Mouse (Mus musculus): Measurements from ENCODE around the gene Borcs5.
"Not testable (repeated sequence)": the region's sequence is repeated elsewhere in the genome, so short reads cannot be mapped to it uniquely, and the experiment has no call there.

Borcs5 gene

DNA sequence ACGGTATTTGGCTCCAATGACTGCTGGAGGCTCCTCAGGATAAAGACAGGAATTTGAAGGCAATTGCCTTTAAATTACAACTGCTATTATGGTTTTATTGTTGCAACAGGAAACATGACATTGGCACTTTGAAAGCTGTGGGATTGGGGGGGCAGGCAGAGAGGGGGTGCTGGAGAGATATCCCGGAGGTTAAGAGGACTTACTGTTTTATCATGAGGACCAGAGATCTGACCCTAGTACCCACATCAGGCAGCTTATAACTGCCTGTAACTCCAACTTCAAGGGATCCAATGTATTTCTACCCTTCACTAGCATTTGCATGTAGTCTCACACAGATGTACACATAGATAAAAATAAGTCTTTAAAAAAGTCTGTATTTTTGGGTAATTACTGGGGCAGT is 29.2 kb downstream of the Borcs5 start:
- intact Hi-C loops (cut with DNase I), result loop anchor here (10.0 kb wide), 1 partner anchor 46 kb away; no protein-coding TSS in a partner anchor

DNA sequence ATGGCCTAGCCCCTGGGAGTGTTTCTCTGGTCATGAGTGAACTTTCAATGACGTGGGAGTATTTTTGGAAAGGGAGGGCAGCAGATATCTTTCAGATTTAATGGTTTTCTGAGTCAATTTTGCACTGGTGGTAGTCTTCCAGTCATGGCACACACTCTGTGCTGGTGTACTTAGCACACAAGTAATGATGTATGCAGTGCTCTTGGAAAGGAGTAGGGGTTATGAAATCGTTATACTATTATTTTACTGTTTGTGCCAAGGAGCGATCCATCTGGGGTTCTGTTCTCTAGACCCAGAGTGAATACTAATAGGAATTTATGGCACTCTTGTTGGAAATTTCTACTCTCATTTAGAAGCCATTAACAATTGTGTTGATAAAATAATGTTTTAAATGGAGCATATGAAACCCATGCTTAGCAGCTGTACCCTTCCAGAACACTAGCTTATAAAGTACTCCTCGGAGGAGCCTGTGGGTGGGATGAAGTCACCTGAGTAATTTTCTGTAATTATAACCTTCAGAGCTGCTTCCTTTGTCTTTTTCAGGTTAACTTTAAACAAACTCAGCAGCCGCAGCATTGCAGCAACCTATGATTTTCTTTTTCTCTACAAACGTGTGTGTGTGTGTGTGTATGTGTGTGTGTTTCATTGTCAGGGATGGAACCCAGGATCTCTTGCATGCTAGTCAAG is 30.0 kb downstream of the Borcs5 start:
- intact Hi-C loops (cut with DNase I), result loop anchor here (10.0 kb wide), 1 partner anchor 45 kb away; no protein-coding TSS in a partner anchor

DNA sequence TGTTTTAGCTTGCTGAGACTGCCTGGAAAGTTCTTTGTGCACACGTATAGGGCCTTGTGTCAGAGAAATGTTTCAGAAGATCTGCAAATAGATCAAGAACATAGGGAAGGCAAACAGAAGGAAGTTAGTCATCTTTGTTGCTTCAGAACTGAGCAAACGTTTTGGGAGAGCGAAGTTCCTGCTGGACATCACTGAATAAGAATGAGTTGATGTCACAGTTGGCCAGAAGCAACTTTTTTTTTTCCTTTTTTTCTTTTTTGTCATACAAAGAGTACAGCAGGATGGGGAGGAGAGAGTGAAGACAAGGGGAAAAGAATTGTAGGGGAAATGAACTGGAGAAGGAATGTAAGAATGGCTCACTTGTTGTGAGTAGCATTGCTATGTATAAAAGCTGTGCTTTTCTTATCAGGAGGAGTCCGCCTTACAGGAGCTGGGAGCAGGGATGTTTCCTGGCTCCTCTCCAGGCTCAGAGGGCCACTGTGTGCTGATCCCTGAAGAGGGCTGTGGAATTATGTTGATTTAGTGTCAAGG is 31.6 kb downstream of the Borcs5 start:
- intact Hi-C loops (cut with DNase I), result no loop called here

DNA sequence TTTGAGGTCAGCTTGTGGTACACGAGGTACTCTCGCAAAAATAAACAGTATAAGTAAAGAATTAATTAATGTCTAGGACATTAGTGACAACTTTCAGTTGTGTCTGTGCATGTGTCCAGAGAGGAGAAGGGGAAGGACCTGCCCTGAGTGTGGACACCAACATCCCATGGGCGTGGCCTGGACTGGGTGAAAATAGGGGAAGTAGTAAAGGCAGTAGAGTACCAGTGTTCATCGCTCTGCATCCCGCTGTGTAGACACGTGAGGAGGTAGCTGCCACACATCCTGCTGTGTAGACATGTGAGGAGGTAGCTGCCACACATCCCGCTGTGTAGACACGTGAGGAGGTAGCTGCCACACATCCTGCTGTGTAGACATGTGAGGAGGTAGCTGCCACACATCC is 34.4 kb downstream of the Borcs5 start:
- intact Hi-C loops (cut with DNase I), result not testable (repeated sequence)

DNA sequence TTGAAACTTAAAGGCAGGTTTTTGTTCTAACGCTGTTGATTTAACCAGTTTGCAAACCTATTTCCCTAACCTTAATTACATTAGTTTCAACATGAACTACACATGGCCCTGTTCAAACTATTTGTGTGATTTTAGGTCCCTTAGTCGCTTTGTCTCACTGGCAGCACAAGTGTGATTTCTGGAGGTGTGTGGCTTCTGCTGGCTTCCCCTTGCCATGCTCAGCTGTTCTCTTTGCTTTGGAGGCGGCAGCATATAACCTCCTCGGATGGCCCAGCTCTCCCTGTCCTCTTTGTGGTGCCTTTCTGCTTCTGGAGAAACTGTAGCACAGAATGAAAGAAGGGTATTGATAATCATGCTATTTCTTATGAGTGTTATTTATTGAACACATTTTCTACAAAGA is 38.2 kb downstream of the Borcs5 start:
- intact Hi-C loops (cut with DNase I), result no loop called here

DNA sequence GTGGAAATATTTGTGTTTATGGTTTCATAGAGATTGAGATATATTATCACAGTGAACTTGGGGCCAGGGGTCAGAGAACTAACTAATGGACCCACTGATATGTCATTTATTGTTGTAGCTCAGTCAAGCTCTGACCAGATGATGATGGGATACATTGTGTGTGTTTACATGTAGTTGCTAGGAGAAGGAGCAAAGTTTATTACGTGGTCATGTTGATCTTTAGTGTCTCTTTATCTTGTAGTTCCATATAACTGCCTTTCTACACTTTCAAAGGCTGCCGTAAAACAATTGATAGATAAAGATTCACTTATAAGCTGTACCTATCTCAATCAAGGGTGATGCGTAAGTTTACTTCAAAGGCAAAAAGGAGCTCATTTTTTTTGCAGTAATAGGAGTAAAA is 38.7 kb downstream of the Borcs5 start:
- intact Hi-C loops (cut with DNase I), result no loop called here

DNA sequence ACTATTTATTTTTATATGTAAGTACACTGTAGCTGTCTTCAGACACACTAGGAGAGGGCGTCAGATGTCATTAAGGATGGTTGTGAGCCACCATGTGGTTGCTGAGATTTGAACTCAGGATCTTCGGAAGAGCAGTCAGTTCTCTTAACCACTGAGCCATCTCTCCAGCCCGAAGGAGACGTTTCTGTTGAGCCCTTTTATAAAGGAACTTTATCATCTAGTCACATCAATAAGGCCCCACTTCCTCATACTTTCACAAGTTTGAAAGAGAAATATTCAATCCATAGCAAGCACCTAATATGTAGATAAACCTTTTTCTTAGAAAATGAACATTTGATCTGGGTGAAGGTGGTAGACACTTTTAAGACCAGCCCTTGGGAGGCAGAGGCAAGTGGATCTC is 40.0 kb downstream of the Borcs5 start:
- intact Hi-C loops (cut with DNase I), result not testable (repeated sequence)

DNA sequence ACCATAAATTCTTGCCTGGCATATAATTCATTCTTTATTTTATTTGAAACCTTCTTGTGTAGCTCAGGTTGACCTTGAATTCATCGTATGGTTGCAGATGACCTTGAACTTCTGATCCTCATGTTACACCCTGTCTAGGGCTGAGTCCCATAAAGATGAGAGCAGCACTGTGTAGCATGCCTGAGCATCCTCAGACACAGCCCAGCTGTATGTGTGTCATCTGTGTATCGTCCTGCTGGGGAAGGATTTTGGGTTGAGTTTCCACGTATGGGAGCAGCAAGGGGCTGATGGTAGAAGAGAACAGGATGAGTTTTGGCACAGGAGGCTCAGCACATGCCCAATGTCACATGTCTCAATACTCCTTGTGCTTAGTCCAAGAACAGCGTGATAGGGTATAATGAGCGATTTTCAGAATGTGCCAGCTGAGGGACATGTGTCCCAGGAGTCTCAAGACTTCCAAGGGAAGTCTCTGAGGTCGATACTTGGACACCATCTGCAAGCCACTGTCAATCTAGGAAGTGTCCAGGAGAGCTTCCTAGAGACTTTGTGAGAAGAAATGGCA is 45.1 kb downstream of the Borcs5 start:
- intact Hi-C loops (cut with DNase I), result no loop called here

DNA sequence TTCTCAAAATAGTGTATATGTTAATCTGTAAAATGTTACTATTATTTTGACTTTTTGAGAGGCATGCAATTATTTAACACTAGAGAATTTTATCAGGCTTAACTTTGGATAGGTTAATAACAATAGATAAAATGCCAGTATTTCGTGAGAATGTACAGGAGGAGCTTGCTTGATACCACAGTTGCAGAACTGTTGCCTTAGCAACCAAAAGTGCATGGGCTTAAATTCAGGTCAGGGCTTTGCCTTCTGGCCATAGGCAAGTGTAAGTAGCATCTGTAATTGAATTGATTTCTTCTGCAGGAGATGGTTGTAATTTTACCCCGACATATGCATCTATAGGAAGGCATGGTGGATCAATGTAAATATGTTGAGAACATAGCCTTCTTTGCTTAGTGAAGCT is 45.7 kb downstream of the Borcs5 start:
- intact Hi-C loops (cut with DNase I), result no loop called here

DNA sequence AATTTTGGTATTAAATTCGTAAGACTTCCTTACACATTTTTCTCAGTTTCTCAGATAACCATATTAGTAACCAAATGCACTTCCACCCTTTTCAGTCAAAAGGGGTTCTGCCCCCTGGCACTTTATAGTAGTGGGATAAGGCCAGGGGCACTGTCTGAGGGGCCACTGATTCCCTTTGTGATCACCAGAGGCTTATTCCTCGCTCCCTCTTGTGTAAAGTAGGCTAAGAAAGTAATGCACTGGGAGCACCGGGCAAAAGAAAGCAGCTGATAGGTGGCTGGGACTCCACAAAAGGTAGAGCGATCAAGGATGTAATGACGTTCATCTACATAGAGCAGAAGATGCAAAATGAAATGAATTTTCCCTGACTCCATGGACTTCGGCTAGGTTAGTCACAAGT is 46.2 kb downstream of the Borcs5 start:
- intact Hi-C loops (cut with DNase I), result no loop called here

DNA sequence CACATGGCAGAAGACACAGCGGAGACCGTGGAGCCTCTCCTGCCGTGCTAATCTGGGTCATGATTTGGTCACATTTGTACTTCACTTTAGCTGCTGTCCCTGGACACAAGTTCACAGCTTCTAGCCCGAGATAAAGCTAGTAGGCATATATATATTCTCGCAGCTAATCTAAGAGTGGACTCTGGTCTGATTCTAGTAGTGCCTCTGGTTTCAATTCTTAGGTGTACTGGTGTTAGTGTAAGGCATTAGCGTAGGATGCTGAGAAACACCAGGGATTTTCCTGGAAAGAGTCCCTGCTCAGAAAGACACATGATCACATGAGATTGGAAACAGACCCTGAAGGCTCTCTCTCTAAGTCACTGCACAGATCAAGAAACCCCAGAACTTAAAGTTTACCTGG is 55.2 kb downstream of the Borcs5 start:
- intact Hi-C loops (cut with DNase I), result no loop called here

DNA sequence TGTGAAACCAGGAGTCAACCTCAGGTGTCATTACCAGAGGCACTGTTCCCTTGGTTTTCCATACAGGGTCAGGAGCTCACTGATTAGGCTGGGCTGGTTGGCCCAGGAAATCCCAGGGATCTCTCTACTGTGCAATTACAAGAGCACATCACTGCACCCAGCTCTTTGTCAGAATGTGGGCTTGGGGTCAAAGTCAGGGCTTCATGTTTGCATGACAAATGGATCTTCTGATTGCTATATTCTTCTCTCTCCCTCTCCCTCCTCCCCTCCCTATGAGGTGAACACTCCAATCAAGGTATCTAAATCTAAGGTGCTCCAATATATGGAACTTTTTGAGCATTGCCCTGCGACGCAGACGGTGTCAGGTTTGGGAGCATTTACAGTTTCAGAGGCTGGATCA is 55.7 kb downstream of the Borcs5 start:
- intact Hi-C loops (cut with DNase I), result no loop called here

DNA sequence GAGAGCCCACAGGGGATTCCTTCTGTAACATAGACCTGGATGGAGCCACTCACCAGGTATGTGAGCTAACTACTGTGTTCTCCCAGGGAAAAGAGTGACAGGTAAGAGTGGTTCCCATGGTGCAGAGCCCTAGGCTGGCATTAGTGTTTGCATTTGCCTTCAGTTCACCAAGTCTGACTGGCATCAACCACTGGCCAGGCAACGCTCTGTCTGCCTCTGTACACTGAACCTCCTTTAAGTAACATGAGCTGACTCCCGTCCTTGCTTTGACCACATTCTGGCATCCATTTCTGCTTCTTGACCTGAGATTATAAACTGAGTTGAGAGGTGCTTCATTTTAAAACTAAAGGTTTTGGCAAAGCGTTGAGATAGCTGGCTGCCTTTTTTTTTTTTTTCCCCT is 56.3 kb downstream of the Borcs5 start:
- intact Hi-C loops (cut with DNase I), result no loop called here

DNA sequence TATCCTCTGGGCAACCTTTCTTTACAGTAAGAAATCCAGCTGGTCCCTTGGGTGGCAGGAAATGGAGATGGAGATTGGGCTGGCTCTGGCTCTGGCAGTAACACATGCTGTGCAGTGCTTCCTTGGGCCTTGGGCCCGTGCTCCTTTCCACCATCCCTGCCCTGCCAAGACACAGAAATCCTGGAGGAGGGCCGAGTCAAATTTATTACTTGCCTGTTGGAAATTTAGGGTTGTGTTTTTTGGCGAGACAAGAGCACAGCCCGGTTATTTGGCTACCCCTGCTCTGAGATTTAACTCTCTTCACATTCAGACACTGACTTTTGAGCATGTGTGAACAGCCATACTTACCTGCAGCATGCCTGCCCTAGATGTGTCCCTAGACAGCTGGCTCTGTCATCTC is 56.8 kb downstream of the Borcs5 start:
- intact Hi-C loops (cut with DNase I), result no loop called here

DNA sequence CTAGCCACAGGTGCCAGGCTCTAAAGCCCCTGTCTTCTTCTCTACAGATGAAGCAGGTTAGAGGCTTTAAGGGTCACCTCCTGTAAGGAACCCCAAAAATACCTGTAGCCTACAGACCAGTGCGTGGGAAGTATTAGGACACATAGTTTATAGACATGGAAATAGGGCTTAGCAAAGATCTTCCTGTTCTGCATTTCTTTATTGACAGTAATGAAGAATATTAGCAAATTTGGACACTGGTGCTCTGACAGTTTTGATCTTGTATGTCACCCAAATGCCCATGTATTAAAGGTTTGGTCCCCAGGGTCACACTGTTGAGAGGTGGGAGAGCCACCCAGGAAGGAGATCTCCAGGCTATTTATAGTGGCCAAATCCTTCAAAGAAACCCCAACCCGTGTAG is 57.2 kb downstream of the Borcs5 start:
- intact Hi-C loops (cut with DNase I), result no loop called here

DNA sequence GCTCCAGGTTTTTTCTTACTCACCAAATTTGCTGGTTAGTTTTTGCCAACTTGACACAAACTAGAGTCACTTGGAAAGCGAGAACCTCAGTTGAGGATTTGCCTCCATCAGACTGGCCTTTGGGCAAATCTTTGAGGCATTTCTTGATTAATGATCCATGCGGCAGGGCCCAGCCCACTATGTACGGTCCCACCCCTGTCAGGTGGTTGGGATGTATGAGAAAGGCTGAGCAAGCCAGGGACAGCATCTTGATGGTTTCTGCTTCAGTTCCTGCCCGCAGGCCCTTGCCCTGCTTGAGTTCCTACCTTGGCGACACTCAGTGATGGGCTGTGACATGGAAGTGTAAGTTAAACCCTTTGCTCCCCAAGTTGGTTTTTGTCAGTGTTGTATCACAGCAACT is 58.9 kb downstream of the Borcs5 start:
- intact Hi-C loops (cut with DNase I), result no loop called here

DNA sequence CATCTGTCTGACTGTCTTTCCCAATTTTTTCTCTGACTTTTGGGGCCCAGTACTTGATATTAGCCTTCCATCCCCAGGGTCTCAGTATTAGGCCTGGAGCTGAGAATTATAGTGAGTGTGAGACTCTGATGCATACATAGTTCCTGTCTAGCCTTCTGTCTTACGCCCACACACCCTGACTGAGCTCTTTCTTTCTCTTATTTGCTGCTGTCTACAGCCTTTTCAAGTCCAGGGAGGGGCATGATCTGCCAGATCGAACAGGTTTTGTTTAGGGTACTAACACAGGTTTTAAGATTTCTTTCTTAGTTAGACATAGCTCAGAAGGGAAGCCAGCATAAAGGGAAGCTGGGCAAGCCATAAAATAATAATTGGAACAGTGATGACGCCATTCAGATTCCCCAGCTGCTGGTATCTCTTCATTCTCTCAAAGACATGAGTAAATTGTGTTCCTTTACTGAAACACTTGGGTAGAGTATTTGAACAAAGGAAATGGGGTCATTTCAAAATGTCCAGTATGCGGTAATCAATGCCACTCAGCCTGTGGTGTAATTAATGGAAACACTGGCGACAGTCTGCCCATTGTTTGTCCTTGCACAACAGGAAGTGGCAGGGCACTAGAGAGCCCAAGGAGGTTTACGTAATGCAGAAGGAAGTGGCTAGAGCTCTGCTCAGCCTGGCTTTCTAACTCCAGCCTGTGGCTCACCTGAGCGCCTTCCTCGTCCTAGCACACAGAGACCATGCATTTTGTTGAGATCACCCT is 61.3 kb downstream of the Borcs5 start:
- intact Hi-C loops (cut with DNase I), result no loop called here

DNA sequence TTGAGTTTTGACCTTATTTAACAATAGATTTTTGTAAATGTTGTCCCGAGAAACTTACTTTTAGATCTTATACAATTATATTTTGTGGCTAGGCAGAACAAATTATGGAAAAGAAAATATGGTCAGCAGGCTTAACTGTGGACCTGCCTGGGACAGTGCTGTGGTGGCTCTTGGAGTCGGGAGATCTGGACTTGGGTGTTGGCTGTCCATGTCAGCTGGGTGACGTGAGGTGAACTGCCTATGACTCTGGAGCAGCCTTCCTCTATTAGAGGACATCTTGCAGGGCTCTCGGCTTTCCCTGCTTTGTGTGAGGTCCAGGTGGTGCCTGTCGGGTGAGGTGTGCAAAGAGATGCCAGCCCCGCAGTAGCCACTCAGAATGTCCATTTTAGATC is 61.9 kb downstream of the Borcs5 start:
- intact Hi-C loops (cut with DNase I), result no loop called here

DNA sequence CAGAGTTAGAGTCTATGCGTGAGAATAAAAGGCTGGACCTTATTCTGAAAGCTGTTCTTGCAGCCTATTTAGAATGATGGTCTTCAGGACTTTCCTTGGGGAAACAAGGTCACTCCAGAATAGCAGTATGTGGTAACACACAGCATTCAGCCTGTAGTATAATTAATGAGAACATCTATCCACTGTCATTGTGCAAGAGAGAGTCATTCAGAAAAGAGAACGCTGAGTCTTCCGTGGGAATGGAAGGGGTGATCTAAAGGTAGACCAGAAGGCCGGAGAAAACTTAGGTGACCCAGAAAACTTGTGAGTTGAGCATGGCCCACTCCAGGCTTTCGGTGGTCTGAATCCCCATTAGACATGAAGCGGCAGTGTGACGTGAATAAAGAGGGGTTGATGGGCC is 62.9 kb downstream of the Borcs5 start:
- intact Hi-C loops (cut with DNase I), result no loop called here

DNA sequence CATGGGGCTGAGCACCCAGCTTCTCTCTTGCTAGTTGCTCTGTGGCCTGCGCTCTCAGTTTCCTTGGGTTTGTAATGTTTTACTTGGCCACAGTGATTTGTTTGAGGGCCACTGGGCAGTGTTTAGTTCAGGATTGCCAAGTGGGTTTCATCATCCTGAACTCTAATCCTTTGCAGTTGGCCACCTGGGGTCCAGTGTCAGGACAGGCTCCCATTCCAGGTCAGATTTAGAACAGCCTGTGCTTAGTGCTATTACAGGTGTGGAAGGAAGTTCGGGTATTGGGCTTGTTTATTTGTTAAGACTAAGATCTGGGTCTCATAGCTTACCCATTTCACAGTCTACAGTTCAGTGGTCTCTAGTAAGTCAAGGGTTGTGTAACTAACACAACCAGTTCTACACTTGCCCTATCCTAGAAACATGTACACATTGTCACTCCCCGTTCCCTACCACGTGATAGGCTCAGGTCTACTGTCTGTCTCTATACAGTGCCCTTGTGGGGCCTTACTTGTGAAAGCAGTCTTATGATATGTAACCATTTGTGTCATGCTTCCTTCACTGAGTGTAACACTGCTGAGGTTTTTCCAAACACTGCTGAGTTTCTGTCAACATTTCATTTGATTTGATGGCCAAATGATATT is 63.9 kb downstream of the Borcs5 start:
- intact Hi-C loops (cut with DNase I), result no loop called here

DNA sequence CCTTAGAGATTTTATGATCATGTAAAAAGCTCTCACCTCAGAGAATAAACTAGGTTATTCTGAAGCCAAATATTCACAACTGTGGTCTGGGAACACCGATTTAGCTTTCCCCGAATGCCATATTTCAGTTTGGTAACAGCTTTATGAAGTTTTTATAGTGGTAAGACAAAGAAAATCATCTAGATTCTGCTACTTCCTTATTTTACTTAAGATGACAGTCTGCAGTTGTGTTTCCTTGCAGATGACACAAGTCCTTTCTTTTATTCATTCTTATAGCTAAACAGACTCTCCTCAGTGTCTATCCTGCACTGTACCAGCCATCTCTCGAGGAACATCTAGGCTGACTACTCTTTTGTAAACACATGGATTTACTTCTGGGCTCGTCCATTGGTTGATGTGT is 67.2 kb downstream of the Borcs5 start:
- intact Hi-C loops (cut with DNase I), result no loop called here

DNA sequence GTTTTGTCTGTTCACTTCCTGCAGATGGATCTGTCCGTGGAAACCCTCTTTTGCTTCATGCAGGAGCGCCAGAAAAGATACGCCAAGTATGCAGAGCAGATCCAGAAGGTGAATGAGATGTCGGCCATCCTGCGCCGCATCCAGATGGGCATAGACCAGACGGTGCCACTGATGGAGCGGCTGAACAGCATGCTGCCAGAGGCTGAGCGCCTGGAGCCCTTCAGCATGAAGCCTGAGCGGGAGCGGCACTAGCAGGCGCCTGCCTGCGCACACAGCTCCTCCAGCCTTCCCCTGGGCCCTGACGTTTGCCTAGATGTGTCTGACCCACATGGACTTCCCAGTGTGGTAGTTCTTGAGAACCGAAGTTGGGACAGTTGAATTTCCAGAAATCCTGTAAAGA is 70.7 kb downstream of the Borcs5 start:
- intact Hi-C loops (cut with DNase I), result loop anchor here (10.0 kb wide), 1 partner anchor 45 kb away; no protein-coding TSS in a partner anchor
